Mouse (Mus musculus): ENCODE measurements around the gene Trim65. TPM values are rescaled to one million over a fixed set of nuclear protein-coding genes. Genes with fewer than 3 reads are reported as not detected.

The Trim65 gene
- polyA plus RNA-seq (2014; fragmentation: Nextera tagmentation; extraction: Ambion mirVana): 1.8 and 1.9 TPM in 2 replicates

DNA sequence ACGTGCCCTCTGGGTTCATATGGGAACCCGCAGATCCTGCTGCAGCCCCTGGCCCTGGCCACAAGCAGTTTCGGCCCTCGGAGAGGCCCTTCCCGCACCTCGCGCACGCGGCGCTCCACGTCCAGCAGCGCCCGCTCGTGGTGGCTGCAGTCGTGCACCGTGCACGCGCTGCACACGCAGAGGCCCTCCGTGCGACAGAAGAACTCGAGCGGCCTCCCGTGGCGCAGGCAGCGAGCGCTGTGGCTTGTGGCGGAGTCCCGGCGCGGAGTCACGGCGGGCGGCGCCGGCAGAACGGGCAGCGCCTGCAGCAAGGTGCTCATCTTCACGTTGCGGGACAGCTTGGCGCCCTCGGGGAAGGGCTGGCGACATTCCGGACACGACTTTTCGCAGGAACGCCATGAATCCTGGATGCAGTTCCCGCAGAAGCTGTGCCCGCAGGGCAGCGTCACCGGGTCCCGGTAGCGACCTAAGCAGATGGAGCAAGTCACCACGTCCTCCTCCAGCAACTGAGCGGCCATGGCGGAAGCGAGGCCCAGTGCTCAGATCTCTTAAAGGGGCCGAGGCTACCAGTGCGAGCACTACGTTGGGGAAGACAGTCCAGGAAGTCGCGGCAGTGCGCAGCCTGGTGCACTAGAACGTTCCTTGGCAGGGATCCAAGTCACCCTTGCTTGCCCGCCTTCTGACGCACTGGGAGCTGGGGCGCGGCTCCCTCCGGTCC, at the start of gene Trim65:
Gene Trim65 (minus strand): TSS at position 641 of the 718 bp plus-strand sequence.
- Histone ChIP-seq H3K4me2 (ENCODE audit: low read depth, low read length, severe bottlenecking) (peak within 1 kb of the TSS; percentile 81), H3K36me3 (ENCODE audit: control insufficient read depth, insufficient read depth, low read length) (peaks cover 4% of the 10 kb centered on the region; the same call in 1 of the 2 replicates), H3K9ac (ENCODE audit: low read length) (peak within 1 kb of the TSS; percentile 79), H3K4me1 (replicated peaks; ENCODE audit: control insufficient read depth, insufficient read depth, low read length) (peaks cover 3% of the 10 kb centered on the region; the same call in 1 of the 2 replicates), H3K9me3 (ENCODE audit: control insufficient read depth, low read length) (no peaks in the 10 kb centered on the region), H3K27ac (ENCODE audit: low read depth, low read length) (peak within 1 kb of the TSS; percentile 62), H3K27me3 (ENCODE audit: control insufficient read depth, insufficient read depth, low read length) (no peaks in the 10 kb centered on the region), H3K4me3 (ENCODE audit: low read depth, low read length) (peak within 1 kb of the TSS; percentile 46)
- peak; percentile 93 for DNase-seq (ENCODE audit: low spot score)
- peak; percentile 80 for ATAC-seq (replicated peaks; ENCODE audit: low FRiP score)
- WGBS: 2% methylated on average over 69 of the region's 69 CpGs

DNA sequence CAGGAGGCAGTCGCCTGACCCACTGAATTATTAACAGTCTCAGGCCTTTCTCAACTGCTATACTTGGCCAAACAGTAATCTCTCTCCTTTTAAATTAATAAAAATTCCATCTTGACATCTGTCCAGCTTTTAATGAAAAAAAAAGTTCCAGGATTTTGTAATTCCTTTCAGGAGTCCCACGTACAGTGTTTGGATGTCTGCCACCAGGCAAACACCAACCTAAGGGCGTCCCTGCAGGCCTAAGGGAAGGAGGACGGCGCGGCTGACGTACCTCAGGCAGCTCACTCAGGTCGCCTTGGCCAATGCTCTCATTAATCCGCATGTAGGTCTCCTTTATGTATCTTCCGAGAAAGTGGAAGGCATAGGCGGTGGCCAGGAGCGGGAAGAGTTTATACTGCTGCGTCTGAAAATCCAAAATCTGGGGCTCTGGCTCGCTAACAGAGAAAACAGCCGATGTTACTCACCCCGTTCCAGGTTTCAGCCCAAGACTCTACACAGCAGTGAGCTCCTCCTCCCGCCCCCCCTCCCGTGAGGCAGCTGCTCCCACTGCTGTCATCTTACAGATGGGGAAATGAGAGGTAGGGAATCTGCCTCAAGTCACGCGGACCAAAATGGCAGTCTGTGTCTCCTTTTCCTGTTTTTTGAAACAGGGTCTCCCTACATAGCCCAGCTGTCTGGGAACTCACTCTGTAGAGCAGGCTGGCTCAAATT, 47.6 kb upstream of the Trim65 start:
- Histone ChIP-seq H3K9me3 (ENCODE audit: control insufficient read depth, low read length) (no peaks in the 10 kb centered on the region), H3K4me3 (ENCODE audit: low read depth, low read length) (no peak overlapping the region), H3K4me1 (replicated peaks; ENCODE audit: control insufficient read depth, insufficient read depth, low read length) (no peaks in the 10 kb centered on the region), H3K36me3 (ENCODE audit: control insufficient read depth, insufficient read depth, low read length) (no peaks in the 10 kb centered on the region), H3K9ac (ENCODE audit: low read length) (no peak overlapping the region), H3K27me3 (ENCODE audit: control insufficient read depth, insufficient read depth, low read length) (no peaks in the 10 kb centered on the region), H3K27ac (ENCODE audit: low read depth, low read length) (no peak overlapping the region), H3K4me2 (ENCODE audit: low read depth, low read length, severe bottlenecking) (no peak overlapping the region)
- DNase-seq (ENCODE audit: low spot score) (no peak), ATAC-seq (replicated peaks; ENCODE audit: low FRiP score) (no peak)
- WGBS: 91% methylated on average over 20 of the region's 20 CpGs

GRCm38 (mm10) chr11:116176010-116176409, 45.1 kb upstream of the Trim65 start:
- Histone ChIP-seq H3K9ac (ENCODE audit: low read length) (no peak overlapping the region), H3K4me2 (ENCODE audit: low read depth, low read length, severe bottlenecking) (no peak overlapping the region), H3K27ac (ENCODE audit: low read depth, low read length) (no peak overlapping the region), H3K36me3 (ENCODE audit: control insufficient read depth, insufficient read depth, low read length) (no peaks in the 10 kb centered on the region), H3K27me3 (ENCODE audit: control insufficient read depth, insufficient read depth, low read length) (no peaks in the 10 kb centered on the region), H3K4me3 (ENCODE audit: low read depth, low read length) (no peak overlapping the region), H3K9me3 (ENCODE audit: control insufficient read depth, low read length) (no peaks in the 10 kb centered on the region), H3K4me1 (replicated peaks; ENCODE audit: control insufficient read depth, insufficient read depth, low read length) (no peaks in the 10 kb centered on the region)
- WGBS: 94% methylated on average over 7 of the region's 7 CpGs
- DNase-seq (ENCODE audit: low spot score) (no peak), ATAC-seq (replicated peaks; ENCODE audit: low FRiP score) (no peak)

GRCm38 (mm10) chr11:116174775-116175448, 44.0 kb upstream of the Trim65 start:
- ATAC-seq (replicated peaks; ENCODE audit: low FRiP score) (no peak), DNase-seq (ENCODE audit: low spot score) (no peak)
- WGBS: 92% methylated on average over 22 of the region's 22 CpGs
- H3K27ac ChIP-seq (ENCODE audit: low read depth, low read length): no peak overlapping the region
- no peak overlapping the region for H3K9ac ChIP-seq (ENCODE audit: low read length)
- no peaks in the 10 kb centered on the region for H3K36me3 ChIP-seq (ENCODE audit: control insufficient read depth, insufficient read depth, low read length)
- H3K27me3 ChIP-seq (ENCODE audit: control insufficient read depth, insufficient read depth, low read length): no peaks in the 10 kb centered on the region
- no peaks in the 10 kb centered on the region for H3K4me1 ChIP-seq (replicated peaks; ENCODE audit: control insufficient read depth, insufficient read depth, low read length)
- no peak overlapping the region for H3K4me2 ChIP-seq (ENCODE audit: low read depth, low read length, severe bottlenecking)
- no peak overlapping the region for H3K4me3 ChIP-seq (ENCODE audit: low read depth, low read length)
- no peaks in the 10 kb centered on the region for H3K9me3 ChIP-seq (ENCODE audit: control insufficient read depth, low read length)

GRCm38 (mm10) chr11:116171959-116172358, 41.0 kb upstream of the Trim65 start:
- no peak overlapping the region for H3K4me3 ChIP-seq (ENCODE audit: low read depth, low read length)
- H3K9ac ChIP-seq (ENCODE audit: low read length): no peak overlapping the region
- DNase-seq (ENCODE audit: low spot score) (no peak), ATAC-seq (replicated peaks; ENCODE audit: low FRiP score) (no peak)
- 85% methylated on average over 2 of the region's 2 CpGs for WGBS
- H3K9me3 ChIP-seq (ENCODE audit: control insufficient read depth, low read length): no peaks in the 10 kb centered on the region
- no peaks in the 10 kb centered on the region for H3K36me3 ChIP-seq (ENCODE audit: control insufficient read depth, insufficient read depth, low read length)
- no peaks in the 10 kb centered on the region for H3K27me3 ChIP-seq (ENCODE audit: control insufficient read depth, insufficient read depth, low read length)
- H3K4me2 ChIP-seq (ENCODE audit: low read depth, low read length, severe bottlenecking): no peak overlapping the region
- H3K27ac ChIP-seq (ENCODE audit: low read depth, low read length): no peak overlapping the region
- peaks cover under 1% of the 10 kb centered on the region; the same call in 1 of the 2 replicates for H3K4me1 ChIP-seq (replicated peaks; ENCODE audit: control insufficient read depth, insufficient read depth, low read length)

GRCm38 (mm10) chr11:116170003-116170800, 39.3 kb upstream of the Trim65 start:
- Histone ChIP-seq H3K27ac (ENCODE audit: low read depth, low read length) (no peak overlapping the region), H3K9ac (ENCODE audit: low read length) (no peak overlapping the region), H3K4me2 (ENCODE audit: low read depth, low read length, severe bottlenecking) (no peak overlapping the region), H3K27me3 (ENCODE audit: control insufficient read depth, insufficient read depth, low read length) (no peaks in the 10 kb centered on the region), H3K4me1 (replicated peaks; ENCODE audit: control insufficient read depth, insufficient read depth, low read length) (peaks cover 7% of the 10 kb centered on the region; the same call in 1 of the 2 replicates), H3K4me3 (ENCODE audit: low read depth, low read length) (no peak overlapping the region), H3K36me3 (ENCODE audit: control insufficient read depth, insufficient read depth, low read length) (no peaks in the 10 kb centered on the region), H3K9me3 (ENCODE audit: control insufficient read depth, low read length) (no peaks in the 10 kb centered on the region)
- WGBS: 88% methylated on average over 5 of the region's 5 CpGs
- DNase-seq (ENCODE audit: low spot score) (no peak), ATAC-seq (replicated peaks; ENCODE audit: low FRiP score) (no peak)

DNA sequence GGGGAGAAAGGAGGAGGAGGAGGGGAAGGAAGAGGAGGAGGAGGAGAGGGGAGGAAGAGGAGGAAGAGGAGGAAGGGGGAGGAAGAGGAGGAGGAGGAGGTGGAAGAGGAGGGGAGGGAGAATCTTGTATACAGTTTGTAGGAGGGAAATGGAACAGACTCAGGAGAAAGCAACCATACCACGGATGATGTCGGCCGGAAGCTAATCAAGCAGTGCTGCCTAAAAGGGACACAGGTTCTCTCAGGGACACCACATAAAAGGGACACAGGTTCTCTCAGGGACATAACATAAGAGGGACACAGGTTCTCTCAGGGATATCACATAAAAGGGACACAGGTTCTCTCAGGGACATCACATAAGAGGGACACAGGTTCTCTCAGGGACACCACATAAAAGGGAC, 38.3 kb upstream of the Trim65 start:
- H3K27me3 ChIP-seq (ENCODE audit: control insufficient read depth, insufficient read depth, low read length): no peaks in the 10 kb centered on the region
- no peaks in the 10 kb centered on the region; the same call in 1 of the 2 replicates for H3K36me3 ChIP-seq (ENCODE audit: control insufficient read depth, insufficient read depth, low read length)
- H3K4me3 ChIP-seq (ENCODE audit: low read depth, low read length): no peak overlapping the region
- H3K27ac ChIP-seq (ENCODE audit: low read depth, low read length): no peak overlapping the region
- no peak for DNase-seq (ENCODE audit: low spot score)
- ATAC-seq (replicated peaks; ENCODE audit: low FRiP score): no peak
- H3K4me1 ChIP-seq (replicated peaks; ENCODE audit: control insufficient read depth, insufficient read depth, low read length): peaks cover 7% of the 10 kb centered on the region; the same call in 1 of the 2 replicates
- H3K4me2 ChIP-seq (ENCODE audit: low read depth, low read length, severe bottlenecking): no peak overlapping the region
- no peaks in the 10 kb centered on the region for H3K9me3 ChIP-seq (ENCODE audit: control insufficient read depth, low read length)
- no peak overlapping the region for H3K9ac ChIP-seq (ENCODE audit: low read length)
- WGBS: 86% methylated on average over 3 of the region's 3 CpGs
